Mouse (Mus musculus) cerebellum, postnatal 4 days (tissue): ENCODE results near the gene Trim34a.
"Not testable (repeated sequence)": the region's sequence is repeated elsewhere in the genome, so short reads cannot be mapped to it uniquely, and the experiment has no call there.

Experiments used
- DNase-seq, 2 experiments: peaks; one replicate each; pipeline ENCODE4 v3.0.0; 2022; ENCODE audit warnings: low spot score in 2 of 2, mixed read lengths in 1 of 2

Gene Trim34a

DNA sequence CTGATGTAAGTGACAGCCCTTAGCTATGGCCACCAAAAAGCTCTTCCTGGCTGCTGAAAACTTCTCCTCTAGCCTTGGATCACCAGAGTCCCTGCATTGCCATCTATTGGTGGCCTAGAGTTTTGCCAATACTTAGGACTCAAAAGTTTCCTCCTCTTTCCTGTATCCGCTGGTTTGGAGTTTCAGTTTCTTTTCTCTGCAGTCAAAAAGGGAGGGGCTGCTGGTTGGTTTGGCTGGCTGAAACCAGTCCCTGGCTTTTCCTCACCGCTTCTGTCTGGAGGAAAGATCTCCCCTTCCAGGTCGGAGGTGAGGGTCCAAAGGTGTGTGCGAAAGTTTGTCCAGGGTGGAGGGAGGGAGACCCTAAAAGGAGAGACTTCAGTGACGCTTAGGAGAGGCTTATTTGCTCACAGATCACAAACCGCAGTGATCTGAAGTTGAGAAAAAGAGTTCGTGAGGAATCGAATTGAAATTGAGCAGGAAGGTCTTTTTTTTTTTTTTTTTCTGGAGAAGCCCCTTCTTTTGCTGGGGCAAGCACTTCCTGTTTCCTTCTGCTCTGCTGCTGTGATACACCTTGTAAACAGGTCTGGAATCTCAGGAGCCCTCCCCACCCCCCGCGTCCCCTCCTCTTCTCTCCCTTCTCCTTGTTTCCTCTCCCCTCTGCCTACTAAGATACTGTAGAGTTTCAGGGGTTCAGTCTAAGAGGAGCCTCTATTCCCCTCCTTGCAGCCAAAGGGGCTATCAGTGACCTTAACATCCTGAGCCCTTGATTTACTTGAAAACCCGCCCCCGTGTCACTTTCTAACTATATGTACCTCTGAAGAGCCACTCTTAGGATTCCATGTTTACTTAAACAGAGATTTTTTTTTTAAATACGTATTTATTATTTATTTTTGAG, at the start of gene Trim34a:
Gene Trim34a, plus strand, starts transcription at position 171 of the 895 bp plus-strand sequence.
- DNase-seq = peak in 1 of 2 experiments; percentile 5

GRCm38 (mm10) chr7:104195885-104196284, 48.4 kb upstream of the Trim34a start, which contains the start of gene Olfr649:
TSS of gene Olfr649 (minus strand) at chr7:104195985.
- no peak for DNase-seq

DNA sequence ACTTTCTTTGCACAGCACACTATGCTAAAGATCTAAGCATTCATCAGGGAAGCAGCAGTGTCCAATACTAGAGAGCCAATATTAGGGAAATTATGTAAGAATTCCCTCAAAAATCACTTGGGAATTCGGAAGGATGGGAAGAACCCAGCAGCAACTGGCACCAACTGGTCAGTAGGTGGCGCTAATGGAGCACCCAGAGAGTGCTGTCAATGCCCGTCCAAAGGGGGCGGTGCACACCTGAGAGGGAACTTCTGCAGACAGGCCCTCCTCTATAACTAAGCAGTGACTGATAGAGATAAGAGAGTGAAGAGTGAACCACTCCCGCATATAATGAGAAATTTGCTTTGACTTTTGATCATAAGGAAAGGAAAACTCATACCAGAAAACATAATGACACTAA, 44.4 kb upstream of the Trim34a start:
- peak in 1 of 2 experiments; percentile 25 for DNase-seq

DNA sequence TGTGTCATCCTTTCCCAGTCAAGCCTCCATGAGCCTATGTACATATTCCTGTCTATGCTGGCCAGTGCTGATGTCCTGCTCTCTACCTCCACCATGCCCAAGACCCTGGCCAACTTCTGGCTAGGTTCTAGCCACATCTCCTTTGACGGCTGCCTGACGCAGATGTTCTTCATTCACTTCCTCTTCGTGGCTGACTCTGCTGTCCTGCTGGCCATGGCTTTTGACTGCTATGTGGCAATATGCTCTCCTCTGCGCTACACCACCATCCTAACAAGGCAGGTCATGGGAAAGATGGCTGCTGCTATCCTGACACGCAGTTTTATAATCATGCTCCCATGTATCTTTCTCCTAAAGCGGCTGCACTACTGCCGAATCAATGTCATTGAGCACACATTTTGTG, 38.1 kb upstream of the Trim34a start:
- DNase-seq = no peak

DNA sequence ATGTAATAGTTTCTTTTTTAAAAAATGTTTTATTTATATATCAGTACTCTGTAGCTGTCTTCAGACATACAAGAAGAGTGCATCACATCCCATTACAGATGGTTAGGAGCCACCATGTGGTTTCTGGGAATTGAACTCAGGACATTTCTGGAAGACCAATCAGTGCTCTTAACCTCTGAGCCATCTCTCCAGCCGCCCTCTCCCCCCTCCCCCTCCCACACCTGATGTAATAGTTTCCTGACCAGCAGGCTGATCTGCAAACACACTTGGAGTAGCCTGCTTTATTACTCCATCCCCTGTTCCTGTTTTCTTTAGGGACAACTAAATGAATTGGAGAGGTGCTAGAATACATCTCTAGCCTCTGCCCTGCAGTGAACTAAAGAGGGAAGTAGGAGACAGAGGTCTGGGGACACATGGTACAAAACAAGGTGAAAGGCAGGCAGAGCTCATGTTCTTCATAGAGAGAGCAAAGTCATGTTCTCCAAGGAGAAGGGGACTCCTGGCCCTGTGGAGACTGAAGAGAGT, 28.2 kb upstream of the Trim34a start:
- no peak for DNase-seq

DNA sequence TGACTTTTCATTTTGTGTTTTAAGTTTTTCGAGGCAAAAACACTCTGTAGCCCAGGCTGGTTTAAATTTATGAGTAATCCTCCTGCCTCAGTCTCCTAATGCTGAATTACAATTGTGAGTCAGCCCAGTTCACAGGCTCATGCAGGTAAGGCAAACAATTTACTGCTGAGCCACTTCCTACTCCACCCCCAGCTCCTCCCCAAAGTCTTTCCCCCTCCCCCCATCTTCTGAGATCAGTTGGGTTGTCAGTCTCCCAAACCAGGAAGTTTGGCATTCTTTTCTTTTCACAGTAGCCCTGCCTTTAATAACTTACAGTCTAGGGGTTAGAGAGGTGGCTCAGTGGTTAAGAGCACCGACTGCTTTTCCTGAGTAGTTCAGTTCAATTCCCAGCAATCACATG, 26.4 kb upstream of the Trim34a start:
- DNase-seq = no peak

DNA sequence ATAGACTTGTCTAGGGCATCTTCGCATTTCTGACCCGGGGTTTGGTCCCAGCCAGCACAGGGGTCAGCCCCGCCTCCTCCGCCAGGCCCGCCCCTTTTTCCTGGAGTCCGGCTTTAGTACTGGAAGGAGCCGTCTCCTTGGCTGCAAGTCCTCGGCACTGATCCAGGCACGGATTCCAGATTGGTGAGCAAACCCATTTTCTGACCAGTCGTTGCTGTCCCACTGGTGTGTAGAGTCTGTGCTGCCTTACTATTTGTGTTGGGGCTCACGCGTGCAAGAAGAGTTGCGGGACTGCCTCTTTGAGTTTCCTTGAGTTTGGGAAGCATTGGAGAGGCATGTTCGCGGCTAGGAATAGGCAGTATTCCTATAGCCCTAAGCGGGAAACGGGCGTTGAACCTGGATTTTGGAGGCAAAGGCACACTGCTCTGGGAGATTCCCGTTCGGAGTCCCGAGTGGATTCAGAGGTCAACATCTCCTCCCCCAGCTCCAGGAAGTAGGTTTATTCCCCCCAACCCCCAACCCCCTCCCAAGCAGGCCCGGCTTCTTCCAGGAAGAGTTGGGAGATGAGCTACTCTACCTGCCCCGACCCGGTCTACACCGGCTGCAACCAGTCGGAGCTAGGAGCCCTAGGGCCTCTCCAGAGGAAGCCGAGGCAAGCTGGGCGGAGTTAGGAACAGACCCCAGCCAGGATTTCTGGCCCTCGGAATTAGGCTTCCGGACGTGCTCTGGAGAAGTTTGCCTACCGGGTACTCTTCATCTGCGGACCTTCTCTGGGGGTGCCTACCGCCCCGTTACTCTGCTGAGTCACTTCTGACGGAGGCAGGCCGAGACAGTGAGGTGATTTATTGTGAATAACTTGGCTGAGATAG, 25.3 kb upstream of the Trim34a start, which contains the start of gene Trim6:
Gene Trim6, plus strand, starts transcription at position 93 of the 869 bp plus-strand sequence.
- DNase-seq = peak in 1 of 2 experiments; percentile 25

DNA sequence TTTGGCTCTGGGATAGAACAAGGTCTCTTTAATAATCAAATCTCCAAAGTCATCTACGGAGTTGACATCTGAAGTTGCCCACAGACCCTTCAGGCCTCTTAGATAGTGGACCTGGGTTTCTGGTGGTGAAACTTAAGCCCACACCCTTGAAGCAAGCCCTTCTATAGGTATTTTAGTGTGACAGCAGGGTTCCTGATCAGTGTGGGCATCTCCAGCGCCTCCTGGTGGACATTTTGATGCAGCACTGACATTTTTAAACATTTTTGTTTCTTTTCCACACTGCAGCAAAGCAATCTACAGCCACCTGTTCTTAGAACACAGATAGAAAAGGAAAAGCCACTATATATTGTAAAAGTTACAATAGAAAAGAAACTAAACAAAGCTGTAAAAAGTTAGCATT, 13.1 kb upstream of the Trim34a start:
- DNase-seq = no peak

DNA sequence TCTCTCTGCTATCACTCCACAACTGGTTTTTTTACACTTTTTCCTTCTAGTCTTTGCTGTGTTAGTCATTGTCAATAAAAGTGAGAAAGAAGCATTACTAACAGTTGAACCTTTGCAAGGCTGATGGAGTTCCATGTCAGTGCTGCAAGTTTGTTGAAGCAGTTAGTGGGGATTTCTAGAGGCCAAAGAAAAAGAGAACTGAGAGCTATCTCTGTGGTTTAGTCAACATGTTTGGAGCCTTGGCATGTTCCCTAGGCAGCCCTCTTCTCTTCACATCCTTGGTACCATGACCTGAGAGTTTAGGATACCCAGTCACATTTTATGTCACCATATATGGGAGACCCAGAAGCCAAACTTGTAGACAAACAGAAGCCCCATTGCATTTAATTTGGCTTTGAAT, 3.4 kb upstream of the Trim34a start:
- no peak for DNase-seq

DNA sequence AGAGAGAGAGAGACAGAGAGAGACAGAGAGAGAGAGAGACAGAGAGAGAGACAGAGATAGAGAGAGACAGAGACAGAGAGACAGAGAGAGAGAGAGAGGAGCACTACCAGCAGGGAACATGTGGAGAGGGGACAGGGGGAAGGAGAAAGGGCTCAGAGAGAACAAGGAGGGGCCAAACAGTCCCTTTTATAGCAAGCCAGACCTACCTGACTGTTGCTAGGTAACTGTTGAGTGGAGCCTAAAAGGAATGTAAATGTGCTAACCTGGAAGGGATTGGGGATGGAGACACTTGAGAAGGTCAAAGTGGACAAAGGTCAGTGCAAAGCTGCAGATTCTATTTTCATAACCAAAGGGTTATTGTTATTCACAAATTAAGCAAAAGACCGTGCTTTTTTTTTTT, 641 bp upstream of the Trim34a start:
- DNase-seq = no peak

DNA sequence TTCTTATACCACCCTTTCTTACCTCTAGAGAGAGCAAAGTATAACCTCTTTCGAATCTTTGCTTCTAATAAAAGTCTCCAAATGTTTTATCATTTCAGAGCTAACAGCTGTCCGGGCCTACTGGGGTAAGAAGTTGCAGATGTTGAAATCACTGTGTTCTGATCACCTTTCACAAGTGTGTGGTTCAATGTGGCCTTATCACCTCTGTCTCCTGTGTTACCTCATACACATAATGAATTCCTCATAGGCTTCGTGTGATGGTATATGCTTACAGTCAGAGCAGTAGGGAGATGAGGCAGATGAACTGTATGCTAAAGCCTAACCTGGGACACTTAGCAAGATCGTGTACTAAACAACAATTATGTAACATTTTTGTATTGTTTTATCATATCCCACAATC, 16.1 kb downstream of the Trim34a start:
- not testable (repeated sequence) for DNase-seq

DNA sequence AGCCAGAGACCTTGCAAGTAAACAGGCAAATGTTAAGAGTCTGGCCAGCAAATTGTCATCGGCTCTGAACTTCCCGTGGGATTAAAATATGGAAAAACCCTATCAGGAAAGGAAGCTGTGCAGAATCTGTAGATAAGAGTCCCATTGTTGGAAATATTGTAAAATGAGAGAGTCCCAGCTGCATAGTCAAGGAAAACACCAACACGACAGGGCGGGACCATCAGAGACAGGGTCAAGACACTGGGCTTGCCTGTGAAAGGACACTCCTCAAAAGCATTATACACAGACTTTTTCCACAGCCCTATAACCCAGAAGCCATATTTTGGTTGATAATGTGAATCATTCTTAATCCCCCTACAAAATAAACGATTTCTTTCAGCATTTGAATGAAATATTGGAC, 21.1 kb downstream of the Trim34a start:
- DNase-seq = not testable (repeated sequence)

DNA sequence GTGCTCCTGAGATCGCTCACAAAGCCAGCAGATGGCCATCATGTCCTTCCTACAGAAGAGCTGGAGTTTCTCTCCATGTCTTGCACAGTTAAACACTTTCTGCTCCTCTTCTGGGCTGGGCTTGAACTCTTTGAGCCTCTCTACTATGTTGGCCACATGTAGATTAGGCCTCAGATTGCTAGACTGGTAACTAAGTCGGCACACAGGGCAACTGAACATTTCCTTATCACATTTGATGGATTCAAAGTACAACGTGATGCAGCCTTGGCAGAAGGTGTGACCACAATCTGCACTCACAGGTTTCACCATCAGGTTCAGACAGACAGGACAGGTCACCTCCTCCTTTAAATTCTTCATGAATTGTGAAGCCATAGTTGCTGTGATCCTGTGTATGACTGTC, 35.1 kb downstream of the Trim34a start:
- DNase-seq = not testable (repeated sequence)

DNA sequence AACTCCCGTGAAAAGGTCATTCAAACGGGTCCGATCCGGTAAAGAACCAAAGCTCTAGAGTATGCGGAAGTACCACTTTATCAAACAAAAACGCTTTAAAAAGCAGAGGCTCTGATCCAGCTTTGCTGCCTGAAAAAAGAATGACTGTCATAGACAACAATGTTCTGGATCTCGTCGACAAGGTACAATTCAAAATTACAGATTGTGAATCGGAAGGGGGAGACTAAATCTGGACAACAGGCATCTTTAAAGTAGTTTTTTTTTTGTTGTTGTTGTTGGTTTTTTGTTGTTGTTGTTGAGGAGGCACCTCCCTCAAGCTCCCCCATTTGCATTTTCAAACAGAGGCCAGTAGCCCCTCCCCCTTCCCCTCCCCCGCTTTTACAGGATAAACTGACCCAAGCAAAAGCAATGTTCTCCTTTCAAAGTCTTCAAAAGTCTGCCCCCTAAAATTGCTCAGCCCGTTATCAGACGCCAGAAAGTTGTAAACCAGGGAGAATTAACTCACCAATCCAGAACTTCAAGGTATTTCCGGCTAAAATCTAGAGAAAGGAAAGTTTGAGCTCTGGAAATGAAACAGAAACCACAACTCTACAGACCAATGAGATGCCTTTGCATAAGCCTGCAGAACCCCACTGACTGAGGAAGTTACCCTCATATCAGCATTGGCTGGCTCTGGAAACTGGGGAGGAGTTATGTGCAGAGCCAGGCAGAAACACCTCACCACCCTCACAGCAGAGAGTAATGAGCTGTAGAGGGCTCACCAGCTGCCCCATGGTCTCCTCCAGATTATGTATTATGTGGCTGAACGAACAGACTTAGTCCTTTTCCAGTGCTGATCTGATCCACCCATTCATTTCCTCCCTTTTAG, 43.6 kb downstream of the Trim34a start, which contains the start of gene Trim5:
Gene Trim5, minus strand, starts transcription at position 519 of the 868 bp plus-strand sequence.
- not testable (repeated sequence) for DNase-seq

GRCm38 (mm10) chr7:104290641-104291040, 46.4 kb downstream of the Trim34a start:
- DNase-seq = no peak

DNA sequence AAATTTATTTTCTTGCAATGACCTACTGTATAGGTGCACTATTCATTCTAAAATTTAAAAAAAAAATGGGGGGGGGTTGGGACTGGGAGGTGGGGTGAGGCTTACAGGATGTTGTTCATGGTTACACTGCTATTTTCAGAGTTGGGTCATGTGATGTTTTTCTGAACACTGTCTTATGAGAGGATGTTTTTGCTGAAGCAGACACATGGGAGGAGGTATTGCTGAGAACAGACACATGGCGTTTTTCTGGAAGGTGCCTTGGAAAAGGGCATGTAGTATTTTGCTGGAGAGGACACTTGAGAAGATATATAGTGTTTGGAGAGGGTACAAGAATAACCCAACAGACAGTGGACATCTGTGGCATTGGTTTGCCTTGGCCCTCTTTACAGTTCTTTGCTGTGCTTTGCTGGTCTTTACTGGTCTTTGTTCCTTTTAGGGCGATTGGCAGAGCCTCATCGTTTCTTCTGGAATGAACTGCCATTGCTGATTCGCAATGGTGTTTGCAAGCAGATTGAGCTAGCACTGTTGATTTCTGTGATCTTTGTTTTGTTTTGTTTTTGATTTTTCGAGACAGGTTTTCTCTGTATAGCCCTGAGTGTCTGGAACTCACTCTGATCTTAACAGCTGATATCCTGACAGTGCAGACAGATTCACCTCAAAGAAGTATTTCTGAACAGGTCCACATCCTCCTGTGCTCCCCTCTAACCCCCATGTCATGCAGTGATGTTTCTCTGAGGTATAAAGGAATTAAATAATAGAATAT, 47.6 kb downstream of the Trim34a start:
- no peak for DNase-seq
